Mouse (Mus musculus): ENCODE results near the gene Pirt.

Pirt gene

GRCm38 (mm10) chr11:66945224-66945767 lies 33.5 kb downstream of the Pirt start:
- in situ Hi-C loops (cut with MseI, MboI), result no loop called here

- in situ Hi-C loops (cut with MseI, MboI), result no loop called here
Measured at GRCm38 (mm10) chr11:66946521-66946920, 34.7 kb downstream of the Pirt start.

GRCm38 (mm10) chr11:66946922-66947321 lies 35.1 kb downstream of the Pirt start:
- in situ Hi-C loops (cut with MseI, MboI), result no loop called here

GRCm38 (mm10) chr11:66956303-66956702 lies 44.5 kb downstream of the Pirt start, which contains the start of gene Tmem238l:
Gene Tmem238l, plus strand, starts transcription at chr11:66956638.
- in situ Hi-C loops (cut with MseI, MboI), result no loop called here

- in situ Hi-C loops (cut with MseI, MboI), result no loop called here
Measured at GRCm38 (mm10) chr11:66960797-66961196, 49.0 kb downstream of the Pirt start.

GRCm38 (mm10) chr11:66961447-66962176 lies 49.8 kb downstream of the Pirt start:
- in situ Hi-C loops (cut with MseI, MboI), result no loop called here

- in situ Hi-C loops (cut with MseI, MboI), result no loop called here
Measured at GRCm38 (mm10) chr11:66963462-66963861, 51.7 kb downstream of the Pirt start.

- in situ Hi-C loops (cut with MseI, MboI), result no loop called here
Measured at GRCm38 (mm10) chr11:66966500-66967116, 54.8 kb downstream of the Pirt start.

- in situ Hi-C loops (cut with MseI, MboI), result no loop called here
Measured at GRCm38 (mm10) chr11:66968575-66968974, 56.8 kb downstream of the Pirt start.

GRCm38 (mm10) chr11:66973507-66973906 lies 61.7 kb downstream of the Pirt start:
- in situ Hi-C loops (cut with MseI, MboI), result no loop called here

GRCm38 (mm10) chr11:66975606-66976330 lies 64.0 kb downstream of the Pirt start:
- in situ Hi-C loops (cut with MseI, MboI), result no loop called here

Data from mouse trophoblast stem cell (cell line).